Mouse (Mus musculus): ENCODE data around the gene Tex30.
"Not testable (repeated sequence)": the region's sequence is repeated elsewhere in the genome, so short reads cannot be mapped to it uniquely, and the experiment has no call there.

Gene Tex30

DNA sequence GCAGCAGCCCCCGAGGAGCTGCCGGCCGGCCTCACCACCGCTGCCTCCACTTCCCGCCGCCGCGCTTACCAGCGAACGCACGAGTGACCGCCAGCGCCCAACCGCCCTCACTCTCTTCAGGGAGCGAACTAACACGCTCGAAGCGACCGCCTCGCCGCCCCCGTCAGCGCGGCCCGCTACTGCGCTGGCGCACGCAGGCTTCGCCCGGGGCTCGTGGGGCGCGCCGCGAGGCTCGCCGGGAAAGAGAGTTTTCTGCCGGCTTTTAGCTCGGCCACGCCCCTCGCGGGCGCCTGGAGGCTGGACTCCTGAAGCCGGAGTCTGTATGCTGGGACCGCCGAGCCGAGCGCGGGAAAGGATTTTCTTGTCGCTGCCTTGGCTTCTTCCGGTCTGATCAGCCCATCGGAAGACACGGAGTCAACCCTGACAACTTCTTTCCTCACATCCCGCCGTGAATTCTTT is at the start of gene Tex30:
TSS of gene Tex30 (minus strand) at position 183 of the 459 bp plus-strand sequence.
- DNase-seq: peak; percentile 97

DNA sequence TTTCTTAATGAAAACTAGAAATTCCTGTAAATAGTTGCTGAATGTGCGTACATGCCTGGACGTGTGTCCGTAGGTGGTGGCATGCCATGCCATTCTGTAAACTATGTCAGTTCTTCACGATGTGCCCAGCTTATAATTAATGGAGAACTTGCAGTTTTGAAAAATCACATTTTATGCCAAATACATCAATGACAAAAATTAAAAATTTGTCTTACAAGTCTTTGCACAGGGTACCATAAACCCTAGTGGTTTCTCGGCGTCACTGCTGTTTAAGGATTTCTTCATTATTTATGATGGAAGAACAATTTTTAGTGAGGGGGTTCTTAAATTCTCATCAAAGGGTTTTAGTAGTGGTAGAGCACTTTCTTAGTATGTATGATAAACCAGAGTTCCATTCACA is 46.5 kb upstream of the Tex30 start:
- no peak for DNase-seq

DNA sequence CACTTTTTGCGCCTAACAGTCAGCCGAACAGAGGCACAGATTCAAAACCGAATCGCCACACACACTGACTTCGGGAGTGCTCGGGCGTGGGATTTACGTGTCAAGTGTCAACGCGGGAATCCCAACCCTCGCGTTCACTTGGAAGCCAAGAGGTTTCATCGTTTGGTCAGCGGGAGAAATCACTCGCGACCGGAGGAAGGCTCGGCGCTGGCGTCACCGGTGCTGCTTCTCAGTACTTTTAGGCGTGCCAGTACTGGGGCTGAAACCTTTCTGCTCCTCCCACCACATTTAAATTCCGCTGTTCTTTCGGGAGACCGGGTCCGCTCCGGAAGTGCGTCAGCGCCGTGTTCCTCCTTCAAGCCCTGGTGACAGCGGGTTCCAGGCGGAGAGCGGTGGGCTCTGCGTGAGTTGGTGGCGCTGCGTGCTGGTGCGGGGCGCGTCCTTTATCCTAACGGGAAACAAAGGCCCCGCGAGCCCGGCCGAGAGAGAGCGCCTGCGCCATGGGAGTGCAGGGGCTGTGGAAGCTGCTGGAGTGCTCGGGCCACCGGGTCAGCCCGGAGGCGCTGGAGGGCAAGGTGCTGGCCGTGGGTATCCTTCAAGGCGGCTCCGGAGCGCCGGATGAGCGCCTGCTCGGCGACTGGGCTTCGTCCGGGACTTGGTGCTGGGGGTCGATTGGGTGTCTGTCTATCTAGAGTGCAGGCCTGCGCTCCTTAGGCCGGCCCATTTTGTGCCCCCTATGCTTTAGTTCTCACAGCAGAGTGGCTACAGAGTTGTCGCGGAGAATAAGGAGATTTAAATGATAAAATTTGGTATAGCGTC is 45.5 kb upstream of the Tex30 start, which contains the start of gene Ercc5:
TSS of gene Ercc5 (plus strand) at position 182 of the 819 bp plus-strand sequence.
- DNase-seq: peak; percentile 89

DNA sequence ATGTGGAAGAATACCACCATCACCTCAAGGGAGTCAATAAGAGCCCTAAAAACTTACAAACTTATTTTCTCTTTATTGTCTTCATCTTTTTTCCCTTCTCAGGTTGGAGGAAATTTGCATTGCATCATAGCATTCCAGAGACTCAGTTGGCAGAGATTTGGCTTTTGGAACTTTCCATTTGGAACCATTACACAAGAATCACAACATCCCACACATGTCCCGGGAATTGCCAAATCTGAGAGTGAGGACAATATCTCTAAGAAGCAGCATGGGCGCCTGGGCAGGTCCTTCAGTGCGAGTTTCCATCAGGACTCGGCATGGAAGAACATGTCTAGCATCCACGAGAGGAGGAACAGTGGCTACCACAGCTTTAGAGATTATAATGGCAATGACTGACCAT is 40.5 kb upstream of the Tex30 start:
- no peak for DNase-seq

DNA sequence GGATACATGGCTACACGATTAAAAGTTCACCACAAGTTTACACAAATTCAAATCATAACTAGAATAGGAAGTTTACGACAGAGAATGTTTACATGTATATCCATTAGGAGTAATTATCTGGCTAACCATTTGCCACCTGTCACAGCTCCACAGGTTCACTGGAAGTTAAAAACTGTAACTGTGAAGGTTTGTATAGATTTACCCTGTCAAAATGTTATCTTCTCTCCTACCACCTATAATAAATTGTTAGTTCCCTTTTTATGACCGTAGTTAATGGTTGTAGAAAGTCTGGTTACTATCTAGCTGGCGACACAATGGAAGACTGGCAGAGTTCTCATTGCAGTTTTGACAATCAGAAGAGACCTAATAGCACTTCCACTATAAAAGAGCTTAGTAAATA is 38.0 kb upstream of the Tex30 start:
- DNase-seq: no peak

DNA sequence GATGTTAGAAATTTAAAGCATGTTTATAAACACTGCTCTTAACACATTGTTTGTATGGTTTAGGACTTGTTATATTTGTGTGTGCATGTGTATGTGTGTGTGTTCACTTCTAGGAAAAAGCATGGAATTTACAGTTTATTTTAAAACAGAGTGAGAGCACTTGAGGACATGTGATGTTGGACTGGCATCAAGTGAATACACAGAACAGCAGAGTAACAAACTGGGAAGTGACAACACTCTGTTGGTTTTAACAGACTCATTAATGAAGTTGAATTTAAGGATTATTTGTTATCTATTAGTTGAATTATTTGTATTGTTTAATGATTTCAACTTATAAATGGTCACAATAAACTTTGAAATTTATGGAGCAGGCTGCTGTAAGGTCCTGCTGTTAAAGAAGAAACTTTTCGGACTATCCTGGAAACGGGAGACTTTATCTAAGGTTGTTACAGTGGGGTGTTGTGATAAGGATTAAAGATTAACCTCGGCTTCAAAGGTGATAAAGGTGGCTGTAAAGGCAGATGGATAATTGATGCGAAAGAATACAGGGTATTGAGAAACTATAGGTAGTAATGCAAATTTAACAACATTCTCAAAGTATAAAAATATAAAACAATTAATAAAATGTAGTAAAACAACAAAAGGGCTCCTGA is 27.8 kb upstream of the Tex30 start:
- no peak for DNase-seq

DNA sequence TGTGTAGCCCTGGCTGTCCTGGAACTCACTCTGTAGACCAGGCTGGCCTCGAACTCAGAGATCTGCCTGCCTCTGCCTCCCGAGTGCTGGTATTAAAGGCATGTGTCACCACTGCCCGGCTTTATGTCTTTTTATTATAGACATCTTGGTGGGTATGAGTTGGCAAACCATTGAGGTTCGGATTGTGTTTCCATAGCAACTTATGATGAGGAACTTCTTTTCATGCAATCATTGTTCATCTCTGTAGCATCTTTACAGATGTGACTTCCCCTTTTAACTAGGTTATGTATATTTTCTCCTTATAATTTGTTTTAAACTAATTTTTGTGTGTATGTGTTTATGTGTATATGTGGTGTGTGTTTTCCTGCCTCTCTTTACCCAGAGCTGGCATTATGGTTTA is 23.3 kb upstream of the Tex30 start:
- no peak for DNase-seq

DNA sequence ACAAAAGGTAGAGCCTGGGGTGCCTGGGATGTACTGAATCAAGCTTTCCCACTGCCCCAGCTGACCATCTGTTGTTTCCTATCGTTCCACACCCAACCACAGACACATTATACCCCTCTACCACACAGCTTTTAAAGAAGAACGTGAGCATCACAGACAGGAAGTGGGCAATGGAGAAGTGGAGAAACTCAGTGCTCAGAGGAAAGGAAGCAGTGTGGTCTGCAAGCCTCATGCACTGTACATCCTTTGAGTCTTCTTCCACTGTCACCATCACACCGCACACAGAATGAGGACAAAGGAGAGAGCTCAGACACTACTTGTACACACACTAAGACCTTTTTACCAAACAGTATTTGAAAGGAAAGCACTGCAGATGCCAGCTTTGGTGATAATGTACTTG is 20.0 kb upstream of the Tex30 start:
- no peak for DNase-seq

DNA sequence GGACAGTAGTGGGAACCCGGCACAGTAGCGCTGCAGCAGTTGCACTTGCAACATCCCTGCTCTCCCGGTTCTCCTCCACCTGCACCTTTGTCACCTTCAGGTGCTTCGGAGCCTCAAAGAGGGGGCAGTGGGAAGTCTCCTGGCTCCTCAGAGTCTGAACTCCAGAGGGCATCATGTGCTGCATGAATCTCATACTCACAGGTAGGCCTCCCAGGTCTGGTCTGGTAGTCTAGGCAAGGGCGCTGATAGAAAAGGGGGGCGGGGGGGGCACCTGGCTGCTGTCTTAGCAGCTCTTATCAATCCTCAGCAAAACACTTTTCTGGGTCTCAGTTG is 17.8 kb upstream of the Tex30 start:
- DNase-seq: no peak

DNA sequence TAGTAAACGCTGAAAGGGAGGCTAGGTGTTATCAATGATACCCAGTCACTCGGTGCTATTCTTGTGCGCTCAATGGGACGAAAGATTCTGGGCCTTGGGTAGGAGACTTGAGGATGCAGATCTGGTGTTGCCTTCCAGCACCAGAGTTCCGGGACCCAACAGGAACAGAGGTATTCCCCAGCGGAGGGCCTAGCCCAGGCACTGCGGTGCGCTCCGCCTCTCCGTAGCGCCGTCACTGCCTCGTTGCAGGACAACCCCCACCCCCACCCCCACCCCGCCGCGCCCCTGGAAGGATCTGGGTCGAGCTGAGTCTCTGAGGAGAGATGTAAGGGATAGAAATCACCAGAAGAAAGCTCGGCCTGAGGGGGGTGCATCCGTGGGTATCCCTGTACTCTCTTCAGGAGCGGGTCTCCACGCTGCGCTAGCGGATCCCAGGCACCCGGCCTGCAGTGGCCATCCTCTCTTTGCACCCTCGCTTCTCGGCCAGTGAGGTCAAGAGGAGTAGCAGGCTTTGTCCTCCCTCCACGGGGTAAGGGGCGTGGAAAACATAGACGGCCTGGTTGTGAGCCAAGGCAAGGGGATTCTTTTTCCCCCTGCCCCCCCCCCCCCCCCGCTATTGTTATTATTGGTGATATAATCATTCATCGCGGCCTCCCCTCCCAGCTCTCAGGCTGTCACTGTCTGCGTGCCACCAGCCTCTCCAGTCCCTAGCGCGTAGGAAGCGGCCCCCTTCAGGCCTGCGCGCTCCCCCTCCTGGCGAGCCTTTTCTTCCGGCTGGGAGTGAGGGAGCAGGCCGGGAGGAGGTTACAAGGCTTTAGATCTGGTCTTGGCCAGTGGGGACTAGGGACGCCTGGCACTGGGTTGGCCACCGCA is 17.2 kb upstream of the Tex30 start:
- peak; percentile 91 for DNase-seq

DNA sequence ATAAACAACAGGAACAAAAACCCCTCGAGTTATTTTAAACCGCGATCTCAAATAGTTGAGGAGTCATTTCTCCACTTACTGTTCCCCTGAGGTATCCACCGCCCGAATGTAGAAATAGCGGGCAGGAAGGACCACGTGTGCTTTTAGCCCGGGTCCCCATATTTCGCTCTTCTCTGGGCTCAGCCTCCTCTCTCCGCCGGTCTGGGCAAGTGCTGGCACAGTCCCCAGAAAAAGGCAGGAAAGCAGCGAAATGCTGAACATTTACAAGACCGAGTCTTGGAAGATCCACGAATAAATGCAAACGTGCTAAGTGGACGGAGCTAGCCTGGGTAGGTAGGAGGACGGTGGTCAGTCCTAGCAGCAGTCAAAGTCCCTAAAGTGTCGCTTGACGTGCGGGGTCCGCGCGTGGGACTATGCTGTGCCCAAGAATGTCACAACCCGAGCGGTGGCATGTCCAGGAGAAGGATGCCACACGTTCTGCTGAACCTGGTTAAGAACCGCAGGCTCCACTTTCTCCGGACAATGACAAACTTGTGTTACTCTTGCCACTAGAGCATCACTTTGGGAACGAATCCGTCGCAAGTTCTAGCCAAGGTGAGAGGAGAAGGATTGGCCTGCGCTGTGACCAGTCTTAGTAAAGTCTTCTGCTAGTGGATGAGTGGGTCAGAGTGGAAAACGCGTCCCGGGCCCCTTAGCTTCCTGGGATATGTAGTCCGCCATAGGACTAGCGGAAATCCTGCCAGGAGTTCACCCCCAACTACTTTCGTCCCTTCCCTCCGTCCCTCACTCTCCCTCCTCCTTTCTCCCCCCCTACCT is 16.2 kb upstream of the Tex30 start, which contains the start of the genes Kdelc1 and Bivm:
TSS of gene Kdelc1 (minus strand) at position 570 of the 816 bp plus-strand sequence.
TSS of gene Bivm (plus strand) at position 719 of the 816 bp plus-strand sequence.
- DNase-seq: peak; percentile 93

DNA sequence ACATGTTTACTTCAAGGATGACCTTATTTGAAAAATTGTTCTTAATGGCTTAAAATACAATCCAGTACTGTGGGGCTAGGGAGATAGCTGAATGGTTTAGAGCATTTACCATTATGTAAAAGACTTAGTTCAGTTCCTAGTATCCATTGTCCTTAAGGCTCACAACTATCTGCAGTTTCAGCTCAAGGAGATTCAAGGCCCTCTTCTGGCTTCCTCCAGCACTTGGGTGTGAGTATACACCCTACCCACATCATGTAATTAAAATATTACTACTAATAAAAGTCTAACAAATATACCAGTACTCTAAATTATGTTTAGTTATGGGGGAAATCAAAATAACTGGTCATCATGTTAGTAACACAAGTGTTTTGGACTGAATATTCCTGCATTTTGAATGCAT is 15.3 kb upstream of the Tex30 start:
- no peak for DNase-seq

DNA sequence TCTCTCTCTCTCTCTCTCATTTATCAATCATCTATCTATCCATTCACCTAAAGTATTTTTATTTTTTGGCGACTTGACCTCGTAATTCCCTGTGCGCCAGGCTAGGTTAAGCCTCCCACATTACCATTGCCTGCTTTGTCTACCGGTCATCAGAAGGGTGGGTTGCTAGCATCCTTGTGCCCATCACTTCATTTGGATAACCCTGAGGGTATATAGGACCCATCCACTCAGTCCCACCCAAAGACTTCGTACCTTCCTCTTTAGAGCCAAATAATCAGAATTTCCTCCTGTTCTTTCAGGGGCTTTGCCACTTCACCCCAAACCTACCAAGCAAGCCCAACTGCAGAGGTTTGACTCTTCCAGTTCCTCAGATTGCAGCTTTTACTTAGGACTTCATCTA is 698 bp upstream of the Tex30 start:
- DNase-seq: no peak

DNA sequence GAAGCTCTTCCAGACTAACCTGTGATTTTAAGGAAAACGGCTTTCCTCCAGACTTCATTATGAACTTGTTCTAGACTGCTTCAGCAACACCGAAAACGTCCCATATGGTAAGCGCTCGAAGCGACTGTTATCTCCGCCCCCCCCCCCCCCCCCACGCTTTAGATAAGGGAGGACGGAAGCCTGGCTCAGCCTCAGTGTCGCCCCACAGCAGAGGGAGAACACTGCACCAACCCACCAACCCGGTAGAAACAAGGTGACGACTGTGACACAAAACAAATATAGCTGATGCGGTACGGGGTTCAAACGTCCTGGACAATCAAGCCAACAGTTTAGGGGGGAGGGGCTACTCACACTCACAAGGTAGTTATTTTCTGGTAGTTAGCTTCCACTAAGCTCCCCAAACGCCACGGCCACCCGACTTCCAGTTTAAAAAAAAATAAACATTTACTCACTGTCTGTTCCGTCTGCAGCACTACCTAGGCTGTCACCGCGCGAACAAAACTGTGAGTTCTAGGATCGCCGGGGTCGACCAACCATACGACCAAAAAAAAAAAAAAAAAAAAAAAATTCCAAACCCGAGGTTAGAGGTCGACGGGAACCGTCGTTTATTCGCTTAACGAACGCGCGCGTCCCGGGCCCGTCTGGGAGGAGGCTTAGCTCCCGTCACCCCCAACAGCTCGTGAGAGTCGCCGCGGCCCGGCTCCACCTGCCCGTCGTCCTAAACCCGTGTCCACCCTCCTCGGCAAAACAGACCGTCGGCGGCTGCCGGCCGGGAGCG is 604 bp downstream of the Tex30 start:
- DNase-seq: peak; percentile 47

DNA sequence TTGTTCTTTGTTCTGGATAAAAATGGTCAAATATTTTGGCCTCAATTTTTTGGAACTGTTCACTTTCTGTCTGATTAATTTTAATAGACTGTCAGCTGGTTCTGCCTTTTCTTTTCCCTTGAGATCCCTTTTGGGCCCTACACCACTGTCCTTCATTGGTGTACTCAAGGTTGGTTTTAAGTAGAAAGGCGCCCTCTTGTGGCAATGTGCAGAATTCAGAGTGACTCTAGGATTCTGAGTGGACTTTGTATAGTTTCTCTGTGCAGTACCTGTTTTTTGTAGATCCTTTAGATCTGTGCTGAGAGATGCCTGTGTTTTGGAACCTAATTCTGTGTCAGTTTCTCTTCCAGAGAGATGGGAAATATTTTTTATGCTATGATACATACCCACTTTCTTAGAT is 37.6 kb downstream of the Tex30 start:
- DNase-seq: peak; percentile 74

DNA sequence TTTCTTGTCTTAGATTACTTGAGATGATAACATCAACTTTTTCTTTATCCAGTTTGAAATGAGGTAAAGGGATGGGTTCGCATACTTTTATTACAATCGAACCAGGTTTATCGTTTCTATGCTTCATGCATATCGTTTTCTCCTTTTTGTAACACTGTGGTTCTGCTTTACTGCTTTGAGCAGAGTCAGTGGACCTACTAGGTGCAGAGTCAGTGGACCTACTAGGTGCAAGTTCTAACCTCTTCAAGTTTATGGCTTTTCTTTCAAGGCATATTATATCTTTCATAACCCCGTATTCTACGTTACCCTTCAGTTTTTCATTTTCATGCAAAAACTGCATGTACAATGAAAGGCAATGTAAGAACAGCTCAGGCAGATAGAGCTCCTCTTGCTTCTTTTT is 38.8 kb downstream of the Tex30 start:
- no peak for DNase-seq

DNA sequence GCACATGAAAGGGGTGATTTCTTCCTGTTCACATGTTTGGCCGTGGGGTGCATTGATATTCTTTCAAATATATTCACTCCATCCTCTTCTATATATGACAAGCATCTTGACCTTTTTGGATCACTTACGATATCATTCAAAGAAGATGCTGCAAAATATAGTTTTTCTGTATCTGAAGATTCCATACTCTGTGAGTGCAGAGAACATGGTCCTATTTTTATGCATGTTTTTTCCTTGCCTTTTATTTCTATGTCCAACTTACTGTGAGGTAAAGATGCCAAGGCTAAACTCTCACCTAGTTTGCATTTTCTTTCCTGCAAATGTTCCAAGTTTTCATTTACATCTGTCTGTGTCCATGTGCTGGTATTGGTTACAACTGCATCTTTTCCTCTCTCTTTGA is 40.4 kb downstream of the Tex30 start, which contains the start of gene Gm8251:
TSS of gene Gm8251 (minus strand) at position 101 of the 400 bp plus-strand sequence.
- DNase-seq: no peak

DNA sequence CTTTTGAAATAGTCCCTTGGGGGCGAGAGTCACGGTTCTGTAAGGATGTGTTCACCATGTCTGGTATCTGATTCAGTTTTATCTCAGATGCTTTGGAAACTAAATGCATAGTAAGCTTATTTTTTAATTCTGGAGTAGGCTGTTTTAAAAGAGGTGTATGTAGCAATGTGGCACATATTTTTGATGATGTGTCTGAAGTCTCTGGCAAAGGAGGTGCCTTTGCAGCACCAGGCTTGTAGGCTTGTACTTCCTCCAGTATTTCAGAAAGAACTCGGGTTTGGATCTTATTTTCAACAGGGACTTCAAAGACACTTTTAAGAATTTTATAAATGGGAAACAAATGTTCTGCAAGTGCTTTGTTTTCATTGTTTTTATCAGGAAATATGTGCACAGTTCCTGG is 44.4 kb downstream of the Tex30 start:
- DNase-seq: no peak

DNA sequence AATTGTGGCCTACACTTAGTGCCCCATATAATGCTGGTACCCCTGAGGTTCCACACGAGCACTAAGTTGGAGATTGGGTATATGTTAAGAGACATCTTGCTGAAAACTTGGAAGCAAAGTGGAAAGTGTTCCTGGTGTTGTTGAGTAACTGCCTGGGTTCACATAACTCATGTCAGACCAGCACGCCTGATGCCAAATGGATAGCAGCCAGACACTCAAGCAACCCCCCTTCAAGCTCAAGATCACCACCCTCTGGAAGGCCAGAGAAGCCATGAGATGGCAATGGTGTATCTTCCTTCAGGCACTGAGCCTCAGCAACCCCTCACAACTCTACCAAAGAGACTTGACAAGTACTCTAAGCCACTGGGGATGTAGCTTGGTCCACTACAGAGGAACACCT is 55.7 kb downstream of the Tex30 start:
- no peak for DNase-seq

DNA sequence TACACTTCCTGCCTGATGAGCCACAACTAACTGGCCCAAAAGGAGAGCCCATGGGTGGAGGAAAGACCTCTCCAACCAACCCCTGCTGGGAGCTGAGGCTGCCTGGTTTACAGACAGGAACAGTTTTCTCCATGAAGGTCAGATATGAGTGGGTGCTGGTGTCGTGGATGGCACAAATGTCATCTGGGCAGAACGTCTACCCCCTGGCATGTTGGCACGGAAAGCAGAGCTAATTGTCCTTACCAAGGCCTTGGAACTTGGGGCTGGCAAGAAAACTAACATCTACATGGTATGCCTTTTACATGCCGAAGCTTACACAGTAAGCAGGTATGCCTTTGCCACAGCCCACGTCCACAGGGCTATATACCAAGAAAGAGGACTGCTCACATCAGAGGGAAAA is 56.6 kb downstream of the Tex30 start:
- not testable (repeated sequence) for DNase-seq

DNA sequence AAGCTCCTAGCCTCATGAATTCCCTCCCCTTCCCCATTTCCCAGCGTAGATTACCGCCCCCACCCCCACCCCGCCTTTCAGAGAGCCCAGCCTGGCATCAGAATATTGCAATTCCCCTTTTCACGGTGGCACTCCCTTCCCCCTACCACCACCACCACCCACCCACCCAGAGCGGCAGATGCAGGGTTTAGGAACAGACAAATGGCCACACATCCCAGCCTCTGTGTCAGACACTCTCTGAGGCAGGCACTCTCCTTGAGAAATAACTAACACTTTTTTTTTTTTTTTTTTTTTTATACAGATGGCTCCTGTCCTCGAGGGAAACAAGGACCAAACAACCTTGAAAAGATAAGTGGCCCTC is 59.7 kb downstream of the Tex30 start:
- no peak for DNase-seq
